Comparison of ENCODE assay signal across 9 mouse cellular contexts in genomic region chr9:81863888-81864234, GRCm38 (mm10). TPM values are rescaled to one million over a fixed set of nuclear protein-coding genes. Genes with fewer than 3 reads are reported as not detected.
DNase-seq lines count a peak whose midpoint lies in the region; ATAC-seq and TF ChIP-seq lines count a peak whose summit lies in the region.
"Had no signal": no experiment of that assay in that cellular context is flagged by ENCODE, and none has a peak within 500 bp of the region (broad histone marks: within the 10 kb centered on the region; RNA-seq: fewer than 3 reads in every experiment).

No protein-coding gene starts in this region.

- no peak; the same call in 1 of the 2 replicates for ATAC-seq in limb, embryonic 13.5 days (ENCODE audit: low FRiP score, low read depth)

- H3K4me1 ChIP-seq in cerebellum, adult 2 months (ENCODE audit: control insufficient read depth, insufficient read depth, low read length), result no peaks in the 10 kb centered on the region
- no peaks in the 10 kb centered on the region for H3K4me1 ChIP-seq in spleen, adult 2 months (ENCODE audit: control insufficient read depth, insufficient read depth, insufficient read length)
- no peaks in the 10 kb centered on the region for H3K4me1 ChIP-seq in limb, embryonic 13.5 days
- peaks cover 4% of the 10 kb centered on the region; the same call in 1 of the 2 replicates for H3K4me1 ChIP-seq in olfactory bulb, adult 2 months (ENCODE audit: control insufficient read depth, insufficient read depth, low read length)

- 25% methylated on average over 13 of the region's 13 CpGs for WGBS in cerebellum, adult 2 months
- WGBS in spleen, adult 2 months, result 1% methylated on average over 13 of the region's 13 CpGs
- WGBS in limb, embryonic 13.5 days, result 16% methylated on average over 13 of the region's 13 CpGs
- 26% methylated on average over 13 of the region's 13 CpGs for WGBS in olfactory bulb, adult 2 months

- H3K9me3 ChIP-seq in limb, embryonic 13.5 days, result no peaks in the 10 kb centered on the region

- peak overlapping the region; percentile 66 for H3K9ac ChIP-seq in limb, embryonic 13.5 days

- no peak overlapping the region for H3K27ac ChIP-seq in cerebellum, adult 2 months (ENCODE audit: insufficient read depth, low read length)
- H3K27ac ChIP-seq in spleen, adult 2 months (ENCODE audit: insufficient read depth, low read length), result no peak overlapping the region
- no peak overlapping the region for H3K27ac ChIP-seq in limb, embryonic 13.5 days
- no peak overlapping the region for H3K27ac ChIP-seq in olfactory bulb, adult 2 months (ENCODE audit: insufficient read depth, low read depth, low read length)

- no peak for DNase-seq in cerebellum, adult 2 months
- DNase-seq in cerebellum, postnatal 10 days, result no peak
- DNase-seq in spleen, adult 2 months (ENCODE audit: low read depth in 1 of 2, low spot score in 2 of 2), result no peak
- DNase-seq in spleen, postnatal 36 days (ENCODE audit: low spot score in 2 of 2), result no peak
- DNase-seq in gastrocnemius, adult 18-20 months (ENCODE audit: low spot score), result no peak
- DNase-seq in left cerebral cortex, adult 18-20 months (ENCODE audit: low spot score in 2 of 2), result no peak

- H3K27me3 ChIP-seq in cerebellum, adult 2 months (ENCODE audit: control insufficient read depth, insufficient read depth, low read length), result no peaks in the 10 kb centered on the region; the same call in 1 of the 2 replicates
- H3K27me3 ChIP-seq in spleen, adult 2 months (ENCODE audit: control insufficient read depth, insufficient read depth, low read length), result no peaks in the 10 kb centered on the region
- peaks cover 18% of the 10 kb centered on the region for H3K27me3 ChIP-seq in limb, embryonic 13.5 days

- H3K36me3 ChIP-seq in spleen, adult 2 months (ENCODE audit: control insufficient read depth, insufficient read depth, low read length), result no peaks in the 10 kb centered on the region
- H3K36me3 ChIP-seq in limb, embryonic 13.5 days, result no peaks in the 10 kb centered on the region

- TF ChIP-seq CTCF in cerebellum, adult 2 months (IDR thresholded peaks at IDR 0.05; ENCODE audit: borderline replicate concordance, insufficient read depth, low read depth, low read length), result no peak
- no peak for TF ChIP-seq CTCF in spleen, adult 2 months (IDR thresholded peaks at IDR 0.05; ENCODE audit: extremely low read depth, insufficient read depth, insufficient read length, insufficient replicate concordance)
- TF ChIP-seq CTCF in olfactory bulb, adult 2 months (IDR thresholded peaks at IDR 0.05; ENCODE audit: insufficient read depth, low read depth, low read length), result no peak

- H3K4me2 ChIP-seq in limb, embryonic 13.5 days (replicated peaks), result peak overlapping the region; percentile 84

- H3K4me3 ChIP-seq in cerebellum, adult 2 months (replicated peaks; ENCODE audit: insufficient read depth, low read depth, low read length), result peak overlapping the region; percentile 55
- H3K4me3 ChIP-seq in spleen, adult 2 months (ENCODE audit: extremely low read depth, insufficient read depth, insufficient read length), result peak overlapping the region; percentile 64
- peak overlapping the region; percentile 58 for H3K4me3 ChIP-seq in limb, embryonic 13.5 days
- H3K4me3 ChIP-seq in olfactory bulb, adult 2 months (ENCODE audit: insufficient read depth, low read depth, low read length), result peak overlapping the region; percentile 48

- no peak for TF ChIP-seq POLR2A in cerebellum, adult 2 months (IDR thresholded peaks at IDR 0.05; ENCODE audit: borderline replicate concordance, insufficient read depth, low read length)
- TF ChIP-seq POLR2A in spleen, adult 2 months (IDR thresholded peaks at IDR 0.05; ENCODE audit: low read depth, low read length), result no peak
- TF ChIP-seq POLR2A in olfactory bulb, adult 2 months (IDR thresholded peaks at IDR 0.05; ENCODE audit: insufficient read depth, low read depth, low read length), result no peak

RNA-seq across cellular contexts. Expression of gene Mei4, which starts 0.4 kb away (rescaled TPM):
- polyA plus RNA-seq in cerebellum, adult 2 months (2012; rRNA removed), result 0.64 and 0.74 TPM in 2 replicates
- polyA plus RNA-seq in spleen, adult 2 months (2012; rRNA removed), result 0.07 TPM in 1 of 2 replicates, not detected in the other
- polyA plus RNA-seq in limb, embryonic 13.5 days (2015; fragmentation: Nextera tagmentation; extraction: Ambion mirVana), result 1.2 and 1.7 TPM in 2 replicates
- polyA plus RNA-seq in olfactory bulb, adult 2 months (2012; ENCODE audit: insufficient read depth, insufficient read length, low replicate concordance, missing spikeins), result not detected in 2 replicates
- total RNA-seq in gastrocnemius, adult 18-20 months (2021), result not detected
- 1 to 10 TPM in 1 of 2 experiments, under 1 TPM in 1; 0.94 to 1.7 TPM for total RNA-seq in left cerebral cortex, adult 18-20 months (2021)
- polyA plus RNA-seq: gonadal fat pad, adult 2 months had no signal
